Mouse (Mus musculus) monocyte, adult 2 months (primary cell): ENCODE results near the gene Gm10803.
"Not testable (repeated sequence)": the region's sequence is repeated elsewhere in the genome, so short reads cannot be mapped to it uniquely, and the experiment has no call there.

Experiments used
- DNase-seq, 2 experiments: peaks; one replicate each; pipeline ENCODE4 v3.0.0; 2022; ENCODE audit warnings: low spot score in 2 of 2, low read depth in 1 of 2

Gm10803 gene

DNA sequence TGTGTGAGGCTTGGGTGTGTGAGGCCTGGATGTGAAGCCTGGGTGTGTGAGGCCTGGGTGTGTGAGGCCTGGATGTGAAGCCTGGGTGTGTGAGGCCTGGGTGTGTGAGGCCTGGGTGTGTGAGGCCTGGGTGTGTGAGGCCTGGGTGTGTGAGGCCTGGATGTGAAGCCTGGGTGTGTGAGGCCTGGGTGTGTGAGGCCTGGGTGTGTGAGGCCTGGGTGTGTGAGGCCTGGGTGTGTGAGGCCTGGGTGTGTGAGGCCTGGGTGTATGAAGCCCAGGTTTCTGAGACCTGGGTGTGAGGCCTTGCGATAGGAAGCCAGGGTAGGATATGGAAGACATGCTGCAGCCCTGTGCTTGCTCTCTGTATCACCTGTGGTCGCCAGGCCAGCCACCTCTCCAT lies at the start of gene Gm10803:
Gene Gm10803, plus strand, starts transcription at position 301 of the 400 bp plus-strand sequence.
- DNase-seq = not testable (repeated sequence)

DNA sequence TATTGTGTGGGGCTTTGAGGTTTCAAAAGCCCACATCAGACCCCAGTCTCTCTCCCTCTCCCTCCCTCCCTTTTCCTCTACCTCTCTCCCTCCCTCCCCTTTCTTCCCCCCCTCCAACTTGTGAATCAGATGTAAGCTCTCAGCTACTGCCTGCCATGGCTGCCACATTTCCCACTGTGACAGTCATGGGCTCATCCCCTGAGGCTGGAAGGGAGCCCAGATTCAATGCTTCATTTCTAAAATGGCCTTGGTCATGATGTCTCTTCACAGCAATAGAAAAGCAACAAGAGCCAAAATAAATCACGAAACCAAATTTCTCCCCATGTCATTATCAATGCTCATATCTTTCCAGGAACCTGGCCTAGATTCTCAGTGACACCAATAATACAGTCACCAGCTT lies 49.5 kb upstream of the Gm10803 start:
- no peak for DNase-seq

DNA sequence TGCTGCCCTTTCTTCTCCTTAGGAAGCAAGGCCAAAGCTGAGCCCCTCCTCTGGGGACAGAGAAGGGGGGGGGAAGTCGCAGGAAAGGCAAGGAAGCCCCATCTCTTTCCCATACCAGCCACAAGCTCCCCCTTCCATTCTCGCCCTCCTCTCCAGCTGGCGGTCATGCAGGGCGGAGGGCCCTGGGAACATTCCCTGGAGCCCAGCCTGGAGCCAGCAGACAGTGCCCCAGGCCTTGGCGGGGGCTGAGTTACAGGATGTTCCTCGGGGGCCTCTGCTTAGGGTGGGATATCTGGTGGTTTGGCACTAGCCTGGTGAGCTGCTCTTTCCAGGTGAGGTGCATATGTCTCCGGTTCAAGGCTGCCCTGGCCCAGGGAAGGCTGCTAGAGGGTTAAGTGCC lies 48.2 kb upstream of the Gm10803 start:
- DNase-seq = no peak

DNA sequence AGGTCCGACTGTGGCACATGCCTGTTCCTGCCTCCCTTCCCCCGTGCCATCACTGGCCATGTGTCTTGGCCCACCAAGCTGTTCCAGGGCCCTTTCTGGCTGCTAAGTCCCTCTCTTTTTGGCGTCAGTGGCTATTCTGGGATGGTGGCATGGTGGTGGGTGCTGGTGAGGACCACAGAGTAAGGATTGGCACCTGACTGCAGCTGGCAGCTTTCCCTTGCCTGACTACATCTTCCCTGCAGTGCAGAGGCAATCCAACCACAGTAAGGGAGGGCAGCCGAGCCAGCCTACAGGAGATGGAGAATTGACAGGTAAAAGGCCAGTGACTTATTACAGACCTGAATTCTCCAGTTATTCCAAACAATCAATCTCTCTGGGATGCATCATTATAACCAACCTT lies 45.1 kb upstream of the Gm10803 start:
- DNase-seq = no peak

DNA sequence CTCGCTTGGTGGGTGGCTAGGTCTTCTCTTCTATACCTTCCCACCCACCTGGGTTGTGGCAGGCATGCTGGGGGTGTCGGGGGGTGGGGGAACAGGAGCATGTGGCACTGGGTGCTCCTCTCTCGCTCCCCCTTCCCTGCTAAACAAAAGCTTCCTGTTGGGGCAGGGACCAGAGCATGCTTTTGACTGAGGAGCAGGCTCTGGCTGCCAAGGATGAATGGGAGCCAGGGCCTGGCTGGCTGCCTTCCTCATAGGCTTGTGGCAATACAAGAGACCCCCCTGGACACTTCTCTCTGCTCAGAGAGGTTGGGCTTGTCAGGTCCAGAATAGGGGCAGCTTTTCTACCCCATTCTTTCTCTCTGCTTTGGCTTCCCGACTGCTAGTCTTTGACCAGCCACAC lies 39.3 kb upstream of the Gm10803 start:
- no peak for DNase-seq

DNA sequence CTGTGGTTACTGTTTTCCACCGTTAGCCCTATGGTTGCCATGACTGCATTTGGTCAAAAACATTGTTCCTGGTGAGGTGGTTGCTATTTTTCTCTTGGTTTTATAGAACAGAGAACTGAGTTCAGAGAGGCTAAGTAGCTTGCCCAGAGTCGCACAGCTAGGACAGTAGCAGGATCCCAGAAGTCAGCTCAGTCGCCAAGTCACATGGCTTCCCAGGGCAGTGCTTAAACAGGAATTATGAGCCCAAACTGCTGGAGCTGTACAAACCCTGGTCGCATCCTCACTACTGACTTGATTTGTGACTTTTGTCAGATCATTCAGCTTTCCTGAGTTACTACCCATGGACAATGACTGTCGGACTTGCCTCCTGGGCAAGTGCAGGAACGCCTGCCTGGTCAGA lies 38.8 kb upstream of the Gm10803 start:
- DNase-seq = no peak

DNA sequence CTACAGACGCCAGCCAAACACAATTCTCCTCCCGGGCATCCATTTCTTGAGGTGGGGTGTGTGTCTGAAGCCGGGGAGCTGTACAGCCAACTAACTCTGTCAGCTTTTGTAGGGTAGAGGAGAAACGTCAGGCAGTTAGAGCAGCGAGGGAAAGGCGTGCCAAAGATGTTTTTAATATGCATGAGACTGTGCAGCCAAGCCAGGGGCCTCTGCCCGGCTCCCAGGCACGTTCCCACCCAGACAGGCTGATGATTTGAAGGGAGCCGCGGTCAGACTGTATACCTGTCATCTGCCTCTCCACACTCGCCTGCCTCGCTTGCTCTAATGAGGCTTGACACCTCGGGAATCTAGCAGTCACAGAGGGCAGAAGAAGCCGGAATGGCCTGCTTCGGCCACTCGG lies 38.4 kb upstream of the Gm10803 start:
- no peak for DNase-seq

DNA sequence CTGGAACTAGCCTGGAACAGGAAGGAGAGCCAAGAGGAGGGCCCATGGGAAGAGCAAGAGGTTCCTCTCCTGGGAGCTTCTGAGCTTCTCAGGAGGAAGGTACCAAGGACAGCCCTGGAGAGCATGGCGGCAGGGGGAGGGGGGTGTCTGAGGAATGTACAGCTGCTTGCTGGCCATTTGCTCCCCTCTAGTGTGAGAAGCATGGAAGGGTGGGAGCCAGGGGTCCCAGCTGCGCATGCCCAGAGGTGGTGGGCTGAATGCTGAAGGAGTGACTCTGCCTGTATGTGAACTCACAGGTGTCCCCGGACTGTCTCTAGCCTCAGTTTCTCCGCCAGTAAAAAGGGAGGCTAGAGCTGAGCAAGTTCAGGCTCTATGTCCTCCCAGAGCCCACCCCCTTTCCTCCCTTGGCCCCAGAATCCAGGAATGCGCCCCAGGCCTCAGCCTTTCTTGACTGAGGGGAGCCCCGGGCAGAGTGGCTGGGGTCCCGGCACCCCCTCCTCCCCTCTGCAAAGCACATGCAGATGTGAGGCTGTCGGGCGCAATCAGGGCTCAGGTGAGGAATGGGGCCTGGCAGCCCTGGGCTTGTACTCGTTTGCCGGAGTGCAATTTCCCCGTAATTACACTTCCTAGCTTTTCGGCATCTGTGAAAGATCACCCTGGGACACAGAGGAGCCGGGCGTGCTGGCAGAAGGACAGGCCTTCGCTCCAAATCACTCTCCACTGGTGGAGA lies 35.2 kb upstream of the Gm10803 start:
- DNase-seq = no peak

DNA sequence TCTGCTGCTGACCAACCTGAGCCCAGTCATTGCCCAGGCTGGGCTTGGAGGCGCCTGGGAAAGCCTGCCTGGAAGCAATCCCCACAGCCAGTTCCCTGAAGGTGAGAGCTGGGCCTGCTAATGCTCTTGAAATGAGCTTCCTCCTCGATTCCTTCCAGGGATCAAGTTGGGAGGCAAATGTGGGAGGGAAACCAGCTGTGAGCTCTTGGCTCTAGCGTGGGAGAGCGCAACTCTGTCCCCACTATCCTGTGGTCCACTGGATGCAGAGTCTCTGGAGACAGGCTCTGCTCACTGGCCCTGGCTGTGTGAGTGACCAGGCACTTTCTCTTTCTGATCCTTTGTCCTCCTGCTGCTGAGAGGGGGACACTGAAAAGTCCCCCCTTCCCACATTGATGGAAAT lies 30.8 kb upstream of the Gm10803 start:
- no peak for DNase-seq

DNA sequence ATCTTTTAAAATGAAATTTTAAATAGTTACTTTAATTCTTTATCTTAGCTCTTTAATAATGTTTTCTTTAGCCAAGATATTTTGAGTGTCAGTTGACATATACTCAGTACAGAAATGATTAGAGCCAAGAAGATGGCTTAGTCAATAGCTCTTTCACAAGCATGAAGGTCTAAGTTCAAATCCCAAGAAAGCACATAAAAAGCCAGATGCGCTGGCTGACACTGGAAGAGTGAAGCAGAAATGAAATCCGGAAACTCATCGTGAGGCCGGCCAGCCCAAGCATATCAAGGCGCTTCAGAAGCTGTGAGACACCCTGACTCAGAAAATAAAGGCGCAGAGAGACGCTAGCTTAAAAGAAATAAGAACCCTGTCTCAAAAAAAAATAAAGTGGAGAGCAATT lies 26.5 kb upstream of the Gm10803 start:
- DNase-seq = no peak

DNA sequence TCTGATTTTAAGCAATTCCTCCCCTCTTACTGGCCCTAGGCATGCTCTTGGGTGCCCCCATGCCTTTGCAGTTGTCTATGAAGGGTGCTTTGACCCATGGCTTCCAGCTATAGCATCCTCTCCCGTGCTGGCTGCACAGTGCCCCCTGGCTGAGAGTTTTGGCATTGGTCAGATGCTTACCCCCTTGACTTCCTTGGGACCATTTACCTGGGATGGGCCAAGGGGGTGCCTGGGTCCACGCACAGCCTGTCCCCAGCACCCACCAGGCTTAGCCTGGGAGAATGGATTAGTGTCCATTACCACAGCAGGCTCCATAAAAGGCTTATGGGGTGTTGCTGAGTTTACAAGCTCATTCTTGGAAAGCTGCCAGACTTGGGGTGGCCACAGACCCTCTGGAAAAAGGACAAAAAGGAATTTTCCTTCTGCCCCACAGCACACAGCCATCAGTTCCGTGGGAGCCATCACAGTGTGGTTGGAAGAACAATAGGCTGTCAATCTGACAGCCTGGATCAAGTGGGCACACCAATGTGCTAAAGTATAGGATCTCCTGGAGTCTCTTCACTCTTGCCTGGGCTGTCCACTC lies 22.9 kb upstream of the Gm10803 start:
- no peak for DNase-seq

DNA sequence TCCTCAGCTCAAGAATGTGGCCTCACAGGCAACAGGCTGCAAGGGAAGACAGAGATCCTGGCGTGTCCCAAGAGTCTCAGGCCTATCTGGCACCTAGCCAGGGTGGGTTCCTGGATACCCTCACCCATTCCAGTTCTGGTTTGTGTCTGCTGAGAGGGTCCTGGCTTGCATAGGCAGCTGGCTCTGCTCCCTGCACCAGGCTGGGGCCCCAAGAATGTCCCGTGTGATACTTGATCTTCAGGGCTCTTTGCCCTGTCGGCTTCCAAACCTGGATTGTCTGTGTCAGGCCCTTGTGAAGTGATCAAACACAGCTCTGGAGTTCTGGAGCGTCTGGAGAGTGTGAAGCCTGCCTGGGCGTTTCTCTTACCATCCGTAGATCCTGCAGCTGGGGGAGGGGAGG lies 22.2 kb upstream of the Gm10803 start:
- DNase-seq = no peak

DNA sequence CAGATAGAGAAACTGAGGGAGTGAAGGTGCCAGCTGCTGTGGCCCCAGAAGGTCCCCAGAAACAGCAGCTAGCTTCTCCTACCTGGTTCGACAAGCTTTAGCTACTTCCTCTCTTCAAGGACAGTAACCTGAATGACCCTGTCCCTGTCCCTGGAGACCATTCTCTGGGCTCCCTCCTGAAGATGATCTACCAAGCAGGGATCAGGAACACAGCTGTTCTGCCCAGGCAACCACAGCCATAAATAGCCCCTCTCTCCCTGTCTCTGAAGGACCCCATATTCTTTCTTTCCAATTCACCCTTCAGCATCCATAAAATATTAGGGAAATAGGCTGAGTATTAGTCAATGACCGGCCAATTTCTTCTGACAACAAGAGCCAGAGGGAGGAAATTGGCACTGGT lies 18.6 kb upstream of the Gm10803 start:
- no peak for DNase-seq

DNA sequence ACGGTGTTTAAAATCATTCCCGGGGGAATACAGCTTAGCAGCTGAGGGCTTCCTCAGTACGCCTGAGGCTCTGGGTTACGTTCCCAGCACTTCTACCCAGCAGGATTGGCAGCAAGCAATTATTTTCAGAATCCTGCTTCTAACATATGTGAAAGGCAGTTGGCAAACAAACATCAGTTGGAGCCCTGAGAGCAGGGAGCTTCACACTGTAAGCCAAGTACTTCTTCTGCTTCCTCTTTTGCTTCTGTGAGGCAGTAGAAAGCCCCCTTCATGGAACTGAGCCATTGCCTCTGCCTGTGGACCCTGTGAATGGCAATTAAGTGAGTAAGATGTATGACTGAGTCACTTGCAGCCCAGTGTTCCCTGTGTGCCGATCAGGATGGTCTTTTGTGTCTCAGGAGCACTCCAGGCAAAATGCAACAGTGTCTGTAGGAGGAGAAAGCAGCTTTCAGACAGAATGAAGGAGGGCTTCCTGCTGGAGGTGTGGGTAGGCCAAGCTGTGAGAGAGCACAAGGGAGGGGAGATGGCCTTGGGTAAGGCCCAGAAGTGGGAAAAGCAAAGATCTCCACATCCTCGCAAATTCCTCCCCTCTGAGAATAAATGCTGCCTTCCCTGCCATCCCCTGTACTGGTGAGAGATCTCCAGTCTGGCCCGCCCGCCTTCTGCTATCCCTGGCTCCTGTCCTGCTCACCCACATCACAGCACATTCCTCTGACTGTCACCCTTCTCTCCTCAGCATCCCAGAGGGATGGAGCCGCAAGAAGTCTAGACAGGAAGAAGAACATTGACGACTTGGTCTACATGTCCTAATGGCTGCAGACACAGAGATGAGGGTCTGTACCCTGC lies 7.5 kb upstream of the Gm10803 start:
- DNase-seq = no peak

DNA sequence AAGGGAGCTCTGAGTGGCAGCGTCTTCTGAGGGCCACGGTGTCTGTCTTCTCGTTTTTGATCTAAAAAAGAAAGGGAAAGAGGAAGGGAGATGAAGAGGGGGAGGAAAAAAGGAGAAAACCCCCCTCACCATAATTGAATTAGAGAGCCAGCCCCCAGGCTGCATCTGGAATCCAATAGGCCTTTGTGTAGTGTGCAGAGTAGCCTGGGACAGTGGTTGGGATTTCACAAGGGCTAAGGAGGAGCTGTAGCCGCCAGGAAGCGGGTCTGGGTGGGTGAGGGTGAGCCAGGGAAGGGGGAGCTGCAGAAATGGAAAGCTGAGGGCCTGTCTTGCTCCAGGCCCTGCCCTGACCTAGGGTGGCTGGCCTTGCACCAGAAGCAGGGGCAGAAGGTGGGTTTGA lies 6.5 kb upstream of the Gm10803 start:
- DNase-seq = no peak

DNA sequence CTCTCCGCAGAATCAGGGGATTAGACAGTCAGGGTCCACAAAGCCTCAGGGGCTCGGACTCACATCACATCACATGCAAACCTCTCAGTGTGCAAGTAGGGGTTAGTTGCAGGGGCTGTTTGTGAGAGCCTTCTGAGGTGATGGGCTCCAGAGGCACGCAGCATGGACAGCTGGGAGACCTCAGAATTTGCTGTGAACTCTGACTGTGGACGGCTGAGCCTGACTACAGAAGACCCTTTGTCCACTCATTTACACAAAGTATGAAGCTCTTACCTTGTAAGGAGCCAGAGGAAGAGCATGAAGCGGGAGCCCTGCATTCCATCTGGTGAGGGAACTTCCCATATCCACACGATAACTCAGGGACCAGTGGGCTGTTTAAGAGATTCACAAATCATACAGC lies 5.3 kb downstream of the Gm10803 start:
- DNase-seq = no peak

DNA sequence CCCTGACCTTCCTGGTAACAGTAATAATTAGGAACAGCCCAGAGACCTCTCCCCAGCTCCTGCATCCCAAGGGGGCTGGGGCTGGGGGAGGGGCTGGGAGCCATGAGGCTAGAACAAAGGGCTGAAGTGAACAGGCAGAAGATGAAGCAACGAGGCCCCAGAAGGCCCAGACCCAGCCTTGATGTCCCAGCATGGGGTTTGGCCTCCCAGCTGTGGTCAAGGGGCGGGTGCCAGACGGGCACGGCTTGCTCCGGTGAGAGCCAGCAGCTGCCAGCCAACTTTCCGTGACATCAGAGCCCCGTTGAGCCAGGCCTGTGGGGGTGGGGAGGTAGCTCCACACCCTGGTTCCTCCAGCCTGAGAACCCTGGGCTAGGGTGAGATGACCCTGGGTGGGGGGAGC lies 7.3 kb downstream of the Gm10803 start:
- DNase-seq = no peak

DNA sequence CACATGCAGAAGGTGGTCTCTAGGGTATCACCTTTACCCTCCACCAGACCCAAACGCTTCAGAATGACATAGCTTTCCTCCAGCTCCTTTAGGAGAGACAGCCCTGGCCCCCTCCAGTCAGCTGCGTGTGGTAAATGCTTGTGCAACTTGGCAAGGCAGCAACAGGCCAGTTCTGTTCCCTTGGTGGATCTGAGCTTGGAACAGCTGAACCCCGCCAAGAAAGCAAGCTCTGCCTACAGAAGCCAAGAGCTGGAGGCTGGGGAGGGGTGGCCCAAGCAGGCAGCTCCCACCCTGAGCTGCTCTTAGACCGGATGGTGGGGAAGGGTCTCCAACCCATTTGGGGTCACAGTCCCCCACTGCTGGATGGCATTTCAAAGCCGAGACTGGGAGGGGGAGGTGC lies 12.2 kb downstream of the Gm10803 start:
- DNase-seq = no peak

DNA sequence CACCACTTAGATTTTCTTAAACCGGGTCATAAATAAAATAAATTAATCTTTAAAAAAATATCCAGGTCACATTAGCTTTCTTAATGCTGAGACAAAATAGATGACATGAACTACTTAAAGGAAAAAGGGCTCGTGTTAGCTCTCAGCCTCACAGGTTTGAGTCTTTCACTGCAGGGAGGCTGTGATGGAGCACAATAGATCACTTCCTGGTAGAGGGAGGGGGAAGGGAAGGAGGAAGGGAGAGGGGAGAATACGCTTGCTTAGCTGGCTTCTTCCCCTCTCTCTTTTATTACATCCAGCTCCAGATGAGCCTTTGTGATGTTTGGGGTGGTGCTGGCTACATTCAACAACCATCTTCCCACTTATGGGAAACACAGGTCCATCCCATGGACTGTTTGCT lies 20.9 kb downstream of the Gm10803 start:
- no peak for DNase-seq

DNA sequence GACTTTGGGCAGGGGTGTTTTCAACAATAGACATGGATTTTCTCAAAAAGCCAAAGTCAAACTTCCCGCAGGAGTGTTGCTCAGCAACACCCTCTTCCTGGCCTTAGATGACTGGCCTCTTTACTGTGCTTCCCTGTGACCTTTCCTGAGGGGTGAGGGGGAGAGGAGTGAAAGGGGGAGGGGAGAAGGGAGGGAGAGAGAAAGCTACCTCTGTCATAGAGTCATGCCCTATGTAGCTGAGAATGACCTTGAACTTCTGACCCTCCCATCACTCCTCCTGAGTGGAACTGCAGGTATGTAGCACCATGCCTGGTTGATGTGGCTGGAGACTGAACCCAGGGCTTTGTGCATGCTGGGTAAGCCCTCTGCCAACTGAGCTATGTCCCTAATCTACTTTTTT lies 25.5 kb downstream of the Gm10803 start:
- DNase-seq = no peak

DNA sequence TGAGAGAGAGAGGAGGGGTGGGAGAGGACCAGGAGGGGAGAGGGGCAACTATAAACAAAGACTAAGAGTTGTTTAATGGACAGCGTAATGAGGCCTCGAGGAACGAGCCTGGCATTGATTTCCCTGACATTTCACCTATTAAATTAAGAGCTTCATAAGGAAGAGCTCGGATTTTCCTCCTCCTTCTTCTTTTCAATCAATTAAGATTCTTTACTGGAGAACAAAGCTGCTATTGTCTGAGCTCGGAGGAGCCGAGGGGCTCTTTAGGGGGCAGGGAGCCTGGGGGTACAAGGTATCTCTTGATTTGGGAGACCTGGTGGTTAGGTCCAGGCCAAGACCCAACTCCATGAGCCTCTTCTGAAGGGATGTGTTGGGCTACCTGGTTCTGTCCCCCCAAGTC lies 27.1 kb downstream of the Gm10803 start:
- no peak for DNase-seq

DNA sequence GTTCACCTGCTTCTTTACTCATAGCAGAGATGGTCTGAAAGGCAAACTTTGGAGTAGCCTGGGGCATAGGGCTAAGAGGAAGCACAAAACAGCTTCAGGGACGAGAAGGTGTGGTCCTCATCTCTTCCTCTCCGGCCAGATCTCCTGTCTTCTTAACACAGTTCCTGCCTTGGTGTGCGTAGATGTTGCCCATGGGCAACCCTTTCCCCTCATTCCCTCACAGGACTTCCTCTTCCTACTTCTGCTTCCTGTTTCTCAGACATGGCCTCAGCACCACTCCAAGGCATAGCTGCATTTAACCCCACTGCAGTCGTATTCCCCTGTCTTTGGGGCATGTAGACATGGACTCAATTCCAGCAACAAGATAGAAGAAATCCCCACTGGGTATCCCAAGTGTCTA lies 29.5 kb downstream of the Gm10803 start:
- DNase-seq = no peak
